Mouse (Mus musculus): Measurements from ENCODE around the gene Ccdc180. TPM values are rescaled to one million over a fixed set of nuclear protein-coding genes. Genes with fewer than 3 reads are reported as not detected.
A peak's percentile ranks its signal among the peaks of the same experiment; 100 is the strongest.

Gene Ccdc180
- total RNA-seq, 2 experiments from 2014 or later: 0.38 TPM; not detected in 1

- ATAC-seq (replicated peaks; ENCODE audit: low FRiP score, poor library complexity, severe bottlenecking): no peak
Observed at GRCm38 (mm10) chr4:45967479-45968341, 77.6 kb downstream of the Ccdc180 start.

- no peak for ATAC-seq (replicated peaks; ENCODE audit: low FRiP score, poor library complexity, severe bottlenecking)
Observed at GRCm38 (mm10) chr4:45969051-45969450, 78.9 kb downstream of the Ccdc180 start.

GRCm38 (mm10) chr4:45970048-45970560 lies 80.0 kb downstream of the Ccdc180 start:
- ATAC-seq (replicated peaks; ENCODE audit: low FRiP score, poor library complexity, severe bottlenecking): no peak

- ATAC-seq (replicated peaks; ENCODE audit: low FRiP score, poor library complexity, severe bottlenecking): peak; percentile 97
Observed at GRCm38 (mm10) chr4:45971806-45972447, 81.8 kb downstream of the Ccdc180 start.

- peak; percentile 52 for ATAC-seq (replicated peaks; ENCODE audit: low FRiP score, poor library complexity, severe bottlenecking)
Observed at GRCm38 (mm10) chr4:45972448-45972854, 82.3 kb downstream of the Ccdc180 start.

GRCm38 (mm10) chr4:45972951-45973350 lies 82.8 kb downstream of the Ccdc180 start:
- no peak for ATAC-seq (replicated peaks; ENCODE audit: low FRiP score, poor library complexity, severe bottlenecking)

- ATAC-seq (replicated peaks; ENCODE audit: low FRiP score, poor library complexity, severe bottlenecking): no peak
Observed at GRCm38 (mm10) chr4:45976931-45977667, 87.0 kb downstream of the Ccdc180 start.

GRCm38 (mm10) chr4:45979916-45980315 lies 89.8 kb downstream of the Ccdc180 start:
- ATAC-seq (replicated peaks; ENCODE audit: low FRiP score, poor library complexity, severe bottlenecking): no peak

GRCm38 (mm10) chr4:45981054-45981453 lies 91.0 kb downstream of the Ccdc180 start:
- no peak for ATAC-seq (replicated peaks; ENCODE audit: low FRiP score, poor library complexity, severe bottlenecking)

GRCm38 (mm10) chr4:45990427-45991135 lies 100.5 kb downstream of the Ccdc180 start:
- no peak for ATAC-seq (replicated peaks; ENCODE audit: low FRiP score, poor library complexity, severe bottlenecking)

GRCm38 (mm10) chr4:45998536-45998935 lies 108.4 kb downstream of the Ccdc180 start:
- no peak for ATAC-seq (replicated peaks; ENCODE audit: low FRiP score, poor library complexity, severe bottlenecking)

Other genes starting within 250 kb of the Ccdc180 start
- gene Aldh1b1, start 91.3 kb upstream of the Ccdc180 start, total RNA-seq (2015; ENCODE audit: low replicate concordance): 1.3 TPM in 2 replicates
- 1.6 and 2.2 TPM in 2 replicates for gene Aldh1b1, start 91.3 kb upstream of the Ccdc180 start, total RNA-seq (2017; ENCODE audit: low replicate concordance)
- not detected in 2 replicates for gene Igfbpl1, start 63.4 kb upstream of the Ccdc180 start, total RNA-seq (2015; ENCODE audit: low replicate concordance)
- gene Igfbpl1, start 63.4 kb upstream of the Ccdc180 start, total RNA-seq (2017; ENCODE audit: low replicate concordance): not detected in 2 replicates
- gene Stra6l, start 41.6 kb upstream of the Ccdc180 start, total RNA-seq (2015; ENCODE audit: low replicate concordance): not detected in 2 replicates
- gene Stra6l, start 41.6 kb upstream of the Ccdc180 start, total RNA-seq (2017; ENCODE audit: low replicate concordance): not detected in 2 replicates
- 14.2 and 25.1 TPM in 2 replicates for gene Tdrd7, start 75.0 kb downstream of the Ccdc180 start, total RNA-seq (2015; ENCODE audit: low replicate concordance)
- gene Tdrd7, start 75.0 kb downstream of the Ccdc180 start, total RNA-seq (2017; ENCODE audit: low replicate concordance): 11.4 and 14.9 TPM in 2 replicates
- gene Tmod1, start 148.6 kb downstream of the Ccdc180 start, total RNA-seq (2015; ENCODE audit: low replicate concordance): 129 and 139 TPM in 2 replicates
- gene Tmod1, start 148.6 kb downstream of the Ccdc180 start, total RNA-seq (2017; ENCODE audit: low replicate concordance): 146 and 185 TPM in 2 replicates
- gene Ncbp1, start 248.3 kb downstream of the Ccdc180 start, total RNA-seq (2015; ENCODE audit: low replicate concordance): 11.9 and 23.0 TPM in 2 replicates
- 21.2 and 28.8 TPM in 2 replicates for gene Ncbp1, start 248.3 kb downstream of the Ccdc180 start, total RNA-seq (2017; ENCODE audit: low replicate concordance)
- gene Tstd2, start 248.4 kb downstream of the Ccdc180 start, total RNA-seq (2015; ENCODE audit: low replicate concordance): 2.1 and 6.1 TPM in 2 replicates
- 5.0 and 9.8 TPM in 2 replicates for gene Tstd2, start 248.4 kb downstream of the Ccdc180 start, total RNA-seq (2017; ENCODE audit: low replicate concordance)